Mouse (Mus musculus) inflammation-experienced regulatory T-cells, adult 6 months (primary cell): ENCODE measurements at regions not wholly inside any gene's neighbourhood (a gene's known extent, or its start where the extent isn't known, plus 50 kb on each side); places are given as distances from the start of the nearest gene placed in this dataset.

ENCODE experiments used
- ATAC-seq: one replicate; pipeline ENCODE4 v1.8.0; 2017

DNA sequence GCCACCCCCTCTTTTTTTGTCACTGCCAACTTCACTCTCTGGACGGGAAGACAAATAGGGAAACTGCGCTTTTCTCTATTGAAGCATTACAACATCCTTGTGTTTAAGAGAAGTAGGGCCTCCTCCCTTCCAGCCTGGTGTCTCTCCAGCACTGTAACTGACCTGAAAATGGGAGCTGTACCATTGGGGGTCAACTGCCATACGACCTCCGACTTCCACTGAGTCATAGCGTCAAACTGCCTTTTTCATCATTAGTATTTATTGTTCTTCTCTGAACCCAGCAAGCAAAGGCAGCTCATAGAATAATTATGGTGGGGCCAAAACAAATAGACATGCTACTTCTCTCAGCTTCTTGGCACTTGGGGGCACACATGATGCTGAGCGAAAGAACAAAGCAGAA, 301.2 kb upstream of the Jag1 start:
- no peak for ATAC-seq

DNA sequence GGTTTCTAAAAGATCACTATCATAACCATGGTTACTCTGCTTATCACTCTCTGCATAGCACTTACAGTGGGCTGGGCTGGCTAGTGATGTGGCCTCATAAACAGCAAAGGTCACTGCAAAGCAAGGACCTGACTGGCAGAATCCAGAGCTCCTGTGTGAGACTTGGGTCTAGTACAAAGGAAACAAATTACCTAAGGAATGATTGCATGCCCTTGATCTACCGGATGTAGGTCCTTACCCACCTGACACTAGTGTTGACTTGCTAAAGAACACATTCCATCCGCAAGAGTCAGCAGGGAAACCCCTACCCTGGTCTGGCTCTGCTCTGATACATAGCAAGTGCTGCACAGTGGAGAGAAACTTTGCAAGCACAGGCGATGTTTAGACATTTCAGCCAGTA, 297.0 kb upstream of the Jag1 start:
- ATAC-seq: no peak

DNA sequence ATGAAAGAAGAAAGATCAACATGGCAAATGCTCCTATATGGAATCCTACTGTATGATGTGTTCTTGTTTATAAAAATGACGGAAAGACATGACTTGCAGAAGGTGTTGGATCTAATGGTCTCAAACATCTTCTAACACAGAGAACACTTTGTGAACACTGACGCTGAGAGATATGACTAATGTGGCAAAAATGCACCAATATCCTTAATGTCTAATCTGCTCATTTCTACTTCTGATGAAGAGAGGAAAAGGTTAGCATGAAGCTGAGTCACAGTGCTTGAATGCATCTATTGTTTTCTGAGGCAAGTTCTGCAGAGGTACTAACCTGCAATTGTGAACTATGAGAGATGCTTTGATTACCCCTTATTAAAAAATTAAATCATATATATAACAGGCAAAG, 293.2 kb upstream of the Jag1 start:
- no peak for ATAC-seq

DNA sequence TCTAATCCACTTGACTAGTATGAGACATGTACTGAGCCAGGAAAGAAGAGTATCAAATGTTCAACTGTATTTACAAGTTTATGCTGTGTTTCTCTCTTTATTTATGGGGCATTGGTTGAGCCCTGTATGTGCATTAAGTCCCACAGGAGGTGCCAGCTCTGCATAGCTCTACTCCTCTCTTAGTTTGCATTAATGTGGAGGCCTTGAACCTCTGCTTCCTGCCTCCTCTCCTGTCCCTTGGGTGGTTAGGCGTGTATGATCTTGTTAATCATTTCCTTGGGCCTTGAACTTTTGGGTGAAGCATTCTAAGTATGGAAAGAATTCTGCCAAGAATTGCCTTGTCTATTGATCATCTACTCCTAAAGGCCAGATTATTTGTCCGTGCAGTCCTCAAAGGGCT, 291.9 kb upstream of the Jag1 start:
- no peak for ATAC-seq

DNA sequence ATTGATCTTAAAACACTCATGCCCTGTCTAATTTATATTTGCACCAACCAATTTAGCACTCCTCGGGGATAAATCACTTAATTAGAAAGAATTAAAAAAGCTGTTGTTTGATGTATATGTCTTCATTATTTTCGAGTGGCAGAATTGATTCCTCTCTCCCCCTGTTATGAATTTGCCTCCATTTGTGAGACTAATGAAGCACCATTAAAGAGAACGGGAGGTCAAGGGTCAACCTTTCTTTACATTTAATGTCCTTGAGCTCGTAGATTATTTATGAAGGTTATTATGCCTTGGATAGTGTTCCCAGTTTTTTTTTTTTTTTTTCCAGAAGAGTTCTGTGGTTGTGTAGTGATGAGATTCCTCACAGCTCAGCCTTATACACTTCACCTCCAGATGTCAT, 277.0 kb upstream of the Jag1 start:
- ATAC-seq: no peak

DNA sequence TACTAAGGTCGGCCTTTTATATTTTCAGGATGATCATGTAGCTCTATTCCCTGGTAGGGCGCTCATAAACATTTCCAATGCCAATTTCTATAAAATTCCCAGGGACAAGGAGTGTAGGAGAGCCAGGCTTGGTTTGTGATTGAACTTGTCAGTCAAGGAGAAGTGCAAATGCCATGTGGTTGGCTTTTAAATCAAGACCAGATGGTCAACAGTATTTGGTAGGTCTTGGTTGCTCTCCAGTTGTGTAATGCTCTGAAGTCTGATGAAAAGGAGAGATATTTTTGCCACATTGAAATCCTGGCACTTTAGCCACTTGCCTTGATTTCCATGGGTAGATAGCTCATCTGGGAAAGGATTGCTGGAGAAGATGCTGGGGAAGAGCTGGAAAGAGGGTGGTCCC, 263.4 kb upstream of the Jag1 start:
- no peak for ATAC-seq

DNA sequence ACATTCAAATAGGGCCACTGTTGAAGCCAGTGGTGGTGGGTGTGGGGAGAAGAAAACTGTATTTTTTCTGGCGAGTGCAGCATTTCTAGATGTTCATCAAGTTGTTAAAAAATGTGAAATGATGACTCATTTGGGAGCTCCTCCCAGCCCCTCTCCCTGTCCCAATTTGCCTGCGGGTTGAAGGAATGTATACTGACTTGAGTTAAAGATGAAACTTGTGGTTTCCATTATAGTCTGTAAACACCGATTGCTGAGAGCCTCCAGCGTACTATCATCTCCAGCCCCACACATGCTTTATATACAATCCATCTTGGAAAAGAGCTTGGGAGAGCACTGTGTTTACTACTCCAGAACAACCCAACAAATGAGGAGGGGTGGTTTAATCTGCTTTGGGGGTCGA, 258.9 kb upstream of the Jag1 start:
- no peak for ATAC-seq

DNA sequence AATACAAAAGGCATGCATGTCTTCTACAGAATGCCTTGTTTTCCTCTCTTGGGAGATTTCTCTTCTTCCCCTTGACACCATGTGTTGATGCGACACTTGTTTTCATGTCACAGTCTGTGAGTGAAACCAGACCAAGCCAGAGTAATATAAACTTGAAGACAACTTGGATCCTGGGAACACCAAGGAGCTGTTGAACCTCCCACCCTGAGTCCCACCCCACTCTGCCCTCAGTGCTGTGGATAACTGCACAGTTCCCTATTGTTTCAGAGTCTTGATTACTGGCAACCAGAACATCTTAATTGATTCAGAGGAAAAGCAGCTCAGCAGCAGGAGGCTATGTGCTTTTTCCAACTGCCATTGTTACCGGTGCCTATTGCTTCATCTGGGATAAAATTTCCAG, 254.6 kb upstream of the Jag1 start:
- no peak for ATAC-seq

DNA sequence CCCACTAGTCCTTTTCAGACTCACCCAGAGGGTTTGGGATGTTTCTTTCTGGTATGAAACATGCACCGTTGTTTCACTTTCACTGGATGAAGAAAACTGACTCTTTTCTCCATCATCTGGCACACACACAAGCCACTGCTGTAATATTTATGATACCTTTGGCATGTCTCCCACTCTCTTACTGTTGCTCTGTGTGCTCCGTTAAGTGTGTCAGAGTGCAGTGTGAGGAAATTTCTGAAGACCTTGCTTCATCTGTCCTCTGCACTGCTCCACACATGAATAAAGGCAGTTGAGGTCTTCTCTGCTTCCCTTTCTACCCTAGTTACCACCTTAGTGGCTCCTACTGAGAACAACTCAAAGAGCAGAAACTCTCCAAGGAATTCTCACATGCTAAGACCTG, 246.6 kb upstream of the Jag1 start:
- no peak for ATAC-seq

DNA sequence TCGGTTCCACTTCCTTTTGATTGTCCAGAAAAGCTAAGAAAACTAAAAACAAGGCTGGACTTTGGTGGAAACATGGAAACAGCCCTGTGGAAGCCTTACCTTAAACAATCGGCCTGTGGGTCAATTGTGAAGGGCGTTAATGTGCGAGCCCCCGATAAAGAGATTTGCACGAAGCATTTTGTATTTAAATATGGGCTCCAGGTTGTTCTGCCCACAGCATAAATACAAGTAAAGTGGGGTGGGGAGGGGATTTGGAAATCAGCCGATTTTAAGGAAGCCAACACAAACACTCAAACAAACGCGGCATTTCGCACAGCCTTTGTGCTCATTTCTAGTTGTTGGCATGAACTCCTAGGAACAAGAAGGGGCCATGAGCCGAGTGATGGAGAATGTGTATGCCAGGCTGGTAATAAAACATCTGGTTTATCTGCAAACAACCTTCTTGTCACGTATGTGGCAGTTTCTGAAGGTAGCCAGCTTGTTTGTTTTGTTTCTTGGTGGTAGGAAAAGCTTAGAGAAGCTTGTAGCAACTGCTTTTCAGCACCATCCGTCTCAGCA, 240.8 kb upstream of the Jag1 start:
- ATAC-seq: no peak

DNA sequence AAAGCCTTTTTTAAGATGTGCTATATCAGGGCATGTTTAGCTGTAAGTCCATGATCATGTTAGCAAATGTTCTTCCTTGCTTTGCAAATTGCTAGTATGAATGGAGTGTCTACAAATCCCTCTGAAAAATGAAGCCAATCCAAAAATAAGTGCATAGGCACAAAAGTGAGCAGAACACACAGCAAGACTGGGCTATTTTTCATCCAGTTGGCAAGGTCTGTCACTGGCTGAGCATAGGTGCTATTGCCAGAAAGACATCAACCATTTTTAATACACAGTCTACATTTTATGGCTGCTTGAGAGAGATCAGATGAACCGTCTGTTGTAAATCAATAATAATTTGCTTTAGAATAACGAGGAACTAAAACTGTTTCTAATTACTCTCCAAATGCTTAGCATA, 227.3 kb upstream of the Jag1 start:
- ATAC-seq: no peak

DNA sequence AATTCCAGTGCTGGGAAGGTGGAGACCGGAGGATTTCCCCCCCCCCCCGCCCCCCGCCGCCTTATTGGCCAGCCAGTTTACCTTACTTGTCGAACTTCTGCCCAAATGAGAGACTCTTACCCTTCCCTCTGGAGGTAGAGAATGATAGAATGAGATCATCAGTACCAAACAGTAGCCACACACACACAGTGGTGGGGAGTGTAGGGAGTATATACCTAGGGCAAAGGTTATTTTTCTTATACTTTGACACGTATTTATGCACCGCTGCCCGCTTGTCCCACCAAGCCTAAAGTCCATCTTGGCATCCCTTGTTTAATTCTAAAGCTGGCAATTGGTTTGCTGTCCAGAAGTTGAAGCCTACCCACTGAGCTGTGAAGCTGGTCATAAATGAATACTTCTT, 213.6 kb upstream of the Jag1 start:
- no peak for ATAC-seq

DNA sequence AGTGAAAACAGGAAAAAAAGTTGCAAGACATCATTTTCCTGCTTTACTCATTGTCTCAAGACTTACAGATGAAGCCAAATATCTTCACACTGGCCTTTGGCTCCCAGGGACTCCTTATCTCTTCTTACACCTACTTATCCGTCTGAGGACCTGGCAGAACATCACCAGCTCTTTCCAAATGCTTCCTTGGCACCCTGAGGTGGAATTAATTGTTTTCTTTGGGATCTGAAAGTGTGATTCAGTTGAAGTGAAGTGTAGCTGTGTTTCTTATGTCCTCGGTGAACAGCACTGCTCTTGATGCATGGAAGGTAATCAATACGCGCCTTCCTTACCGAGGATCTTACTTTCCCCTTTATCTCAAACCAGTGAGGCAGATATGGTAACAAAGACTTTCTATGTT, 207.0 kb upstream of the Jag1 start:
- no peak for ATAC-seq

DNA sequence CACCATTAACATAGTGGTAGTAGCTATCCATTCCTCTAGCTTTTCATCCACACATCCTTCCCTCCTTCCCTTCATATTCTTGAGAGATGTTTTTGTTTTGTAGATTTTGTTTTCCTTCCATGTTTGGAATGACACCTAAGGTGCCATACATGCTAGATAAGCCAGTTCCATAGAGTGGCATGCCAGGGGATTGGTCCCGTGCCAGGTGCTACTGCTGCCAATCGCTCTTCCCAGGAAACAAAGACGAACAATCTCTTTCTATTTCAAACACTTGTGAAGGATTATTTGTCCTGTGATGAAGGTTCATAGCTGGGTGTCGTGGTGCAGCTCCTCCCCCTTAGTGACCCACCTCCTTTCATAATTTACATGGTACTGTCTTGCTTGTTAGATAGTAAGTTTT, 194.1 kb upstream of the Jag1 start:
- ATAC-seq: no peak

DNA sequence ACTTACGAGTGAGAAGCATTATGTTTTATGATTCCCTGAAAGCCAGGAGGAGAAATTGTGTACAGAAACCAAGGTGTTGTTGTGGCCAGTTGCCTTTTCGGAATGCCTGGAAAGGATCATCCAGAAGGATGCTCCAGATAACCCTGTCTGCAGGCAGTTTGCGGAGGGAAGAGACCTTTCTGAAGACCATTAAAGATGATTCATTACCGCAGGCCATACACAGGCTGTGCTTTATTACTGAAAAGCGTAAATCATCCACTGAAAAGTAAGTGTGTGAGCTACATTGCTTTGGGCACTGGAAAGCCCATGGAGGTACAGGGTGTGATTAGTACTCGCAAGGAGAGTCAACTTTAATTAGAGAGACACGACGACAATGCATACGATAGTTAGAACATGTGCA, 191.7 kb upstream of the Jag1 start:
- ATAC-seq: no peak

DNA sequence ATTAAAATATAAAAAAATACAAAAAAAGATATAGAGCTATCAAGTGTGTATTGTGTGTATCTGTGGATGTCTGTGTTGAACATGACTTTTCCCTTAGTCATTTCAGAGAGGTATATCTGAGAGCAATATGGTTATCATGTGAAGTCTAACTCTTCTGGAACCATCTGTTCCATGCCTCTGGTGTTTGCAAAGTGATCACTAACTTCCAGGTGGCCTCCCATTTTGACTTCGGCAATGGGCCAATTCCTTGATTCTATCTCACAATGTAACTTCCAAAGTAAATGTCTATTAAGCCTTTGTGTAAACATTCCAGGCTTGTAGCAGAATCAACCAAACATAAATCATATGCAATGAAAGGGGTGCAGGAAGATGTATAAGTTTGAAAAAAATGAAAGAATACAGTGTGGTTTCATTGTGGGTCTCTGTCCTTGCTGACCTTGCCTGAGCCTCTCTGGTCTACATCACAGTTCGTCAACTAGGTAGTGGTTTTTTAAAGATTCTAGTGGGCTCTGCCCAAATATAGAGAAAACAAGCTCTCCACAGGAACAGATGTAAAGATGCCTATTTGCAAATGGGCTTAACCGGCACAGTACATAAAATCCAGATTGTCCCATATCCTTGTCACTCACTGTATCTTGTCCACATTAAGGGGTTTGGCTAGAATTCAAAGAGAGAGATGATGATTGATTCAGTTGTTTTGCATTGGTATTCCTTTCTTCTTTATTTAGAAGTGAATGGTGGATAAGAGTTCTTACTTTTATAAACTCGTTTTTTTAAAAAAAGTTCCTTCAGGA, 185.2 kb upstream of the Jag1 start:
- no peak for ATAC-seq

DNA sequence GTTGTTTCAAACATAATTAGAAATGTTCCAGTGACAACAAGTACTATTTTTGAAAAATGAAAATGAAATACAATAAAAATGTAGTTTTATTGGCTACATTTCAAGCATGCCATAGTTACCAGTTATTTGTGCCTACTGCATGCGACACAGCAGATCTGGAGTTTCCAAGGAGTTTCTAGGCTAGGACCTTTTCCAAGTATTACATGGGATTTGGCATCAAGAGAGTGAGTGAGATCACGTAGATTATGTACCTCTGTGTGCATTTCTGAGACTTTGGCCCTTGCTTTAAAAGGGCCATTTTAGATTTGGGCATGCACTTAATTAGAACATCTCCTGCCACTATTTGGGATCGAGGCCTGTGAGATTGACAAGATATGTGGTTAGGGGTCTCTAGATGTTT, 172.8 kb upstream of the Jag1 start:
- ATAC-seq: no peak

DNA sequence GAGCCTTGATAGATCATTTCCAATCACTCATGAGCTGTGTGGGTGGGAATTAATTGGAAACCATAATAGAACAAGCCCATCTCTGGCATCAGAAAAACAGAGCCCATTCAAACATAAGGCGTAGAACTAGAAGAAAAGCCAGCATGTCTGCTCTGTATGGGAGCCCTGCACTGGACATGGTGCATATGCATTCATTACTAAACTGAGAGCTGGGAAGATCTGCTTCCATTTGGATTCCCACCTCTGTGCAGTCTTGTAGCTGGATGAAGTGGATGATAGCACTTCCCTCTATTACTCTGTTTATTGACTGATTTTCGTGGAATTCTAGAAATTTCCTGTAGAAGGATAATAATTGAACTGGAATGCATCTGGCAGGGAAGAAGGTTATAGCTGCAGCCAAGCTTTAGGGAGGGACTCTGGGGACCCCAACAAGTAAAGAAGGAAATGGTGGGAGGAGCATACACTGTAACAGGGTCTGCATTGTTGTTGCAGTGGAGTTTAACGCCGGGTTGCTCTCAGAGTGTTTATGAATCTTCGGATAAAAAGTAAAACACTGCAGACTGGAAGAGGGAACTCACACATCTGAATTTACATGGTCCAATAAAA, 155.2 kb upstream of the Jag1 start:
- no peak for ATAC-seq

DNA sequence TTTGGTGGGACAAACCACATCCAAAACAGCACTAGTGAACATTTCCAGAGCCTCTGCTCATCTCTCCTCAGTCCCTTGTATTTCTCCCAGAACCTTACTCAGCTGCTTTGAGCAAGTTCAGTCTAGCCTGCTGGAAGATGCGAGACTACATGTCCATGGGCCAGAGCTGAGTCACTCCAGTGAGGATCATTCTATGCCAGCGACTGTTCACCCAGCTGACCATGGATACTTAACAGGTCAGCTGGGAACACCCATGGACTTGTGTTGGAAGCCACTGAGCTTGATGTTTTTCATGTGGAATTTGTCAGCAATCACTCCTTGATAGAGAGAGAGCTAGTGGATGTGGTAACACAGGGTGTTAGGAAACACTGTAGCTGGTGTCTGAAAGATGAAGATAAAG, 146.5 kb upstream of the Jag1 start:
- no peak for ATAC-seq

DNA sequence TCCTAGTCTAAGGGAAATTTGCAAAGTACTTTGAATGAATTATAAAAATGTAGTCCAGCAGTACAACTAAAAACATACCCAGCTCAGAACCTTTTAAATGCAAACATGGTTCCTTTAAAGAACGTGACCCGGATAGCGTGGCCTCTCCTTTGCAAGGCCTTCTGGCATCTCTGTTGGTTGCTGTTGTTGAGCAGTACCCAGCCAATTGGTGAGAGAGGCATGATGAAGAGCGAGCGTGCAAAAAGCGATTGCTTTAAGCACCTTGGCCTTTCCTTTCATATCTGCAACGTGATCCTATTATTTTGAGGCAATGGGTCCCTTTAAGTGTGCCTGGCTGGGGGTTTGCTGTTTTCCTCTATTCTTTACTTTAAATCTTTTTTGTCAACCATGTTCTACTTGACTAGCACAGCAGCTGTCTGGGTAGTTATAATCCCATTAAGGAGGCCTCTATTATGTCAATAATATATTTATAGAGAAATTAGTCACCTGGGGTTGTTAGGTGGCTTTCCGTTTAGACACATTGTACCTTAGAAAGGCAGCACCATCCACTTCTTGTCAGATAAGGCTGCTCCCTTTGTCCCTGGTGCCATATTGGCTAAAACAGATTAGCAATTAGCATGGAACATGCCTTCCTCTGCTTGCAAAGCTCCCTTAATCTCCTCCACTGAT, 141.5 kb upstream of the Jag1 start:
- ATAC-seq: no peak

DNA sequence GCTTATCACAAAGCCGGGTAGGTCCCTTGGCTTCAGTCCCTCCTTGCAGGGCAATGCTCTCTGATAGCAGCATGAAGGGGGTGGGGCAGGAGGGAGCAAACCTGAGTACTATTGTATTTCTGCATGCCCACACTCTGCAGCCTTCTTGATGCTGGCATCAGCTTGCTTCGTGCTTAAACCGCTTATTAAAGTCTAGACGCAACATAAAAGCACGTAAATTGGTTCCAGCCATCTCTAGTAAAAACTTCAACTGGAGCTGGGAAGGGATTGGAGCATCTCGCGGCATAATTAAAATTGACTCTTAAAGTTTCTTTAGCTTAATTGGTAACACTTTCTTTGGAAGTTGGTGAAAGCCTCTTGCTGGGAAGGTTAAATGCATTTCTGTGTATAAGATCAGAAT, 131.5 kb upstream of the Jag1 start:
- ATAC-seq: no peak

DNA sequence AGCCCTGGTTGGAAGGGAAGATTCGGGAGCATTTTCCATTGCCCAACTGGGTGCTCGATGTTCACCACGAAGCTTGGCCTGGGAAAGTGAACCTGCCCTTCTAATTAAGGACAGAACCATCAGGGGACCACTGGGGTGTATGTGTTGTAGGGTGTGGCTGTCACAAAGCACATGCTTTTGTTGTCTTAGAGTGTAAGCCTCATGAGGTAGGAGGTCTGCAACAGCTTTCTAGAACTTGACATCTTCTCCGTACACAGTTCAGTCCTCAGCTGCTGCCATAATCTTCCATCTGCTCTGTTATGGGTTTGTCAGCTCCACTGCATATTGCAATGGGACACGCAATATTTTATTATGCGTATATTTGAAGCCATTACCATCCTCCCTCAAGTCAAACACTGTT, 127.9 kb upstream of the Jag1 start:
- ATAC-seq: no peak

DNA sequence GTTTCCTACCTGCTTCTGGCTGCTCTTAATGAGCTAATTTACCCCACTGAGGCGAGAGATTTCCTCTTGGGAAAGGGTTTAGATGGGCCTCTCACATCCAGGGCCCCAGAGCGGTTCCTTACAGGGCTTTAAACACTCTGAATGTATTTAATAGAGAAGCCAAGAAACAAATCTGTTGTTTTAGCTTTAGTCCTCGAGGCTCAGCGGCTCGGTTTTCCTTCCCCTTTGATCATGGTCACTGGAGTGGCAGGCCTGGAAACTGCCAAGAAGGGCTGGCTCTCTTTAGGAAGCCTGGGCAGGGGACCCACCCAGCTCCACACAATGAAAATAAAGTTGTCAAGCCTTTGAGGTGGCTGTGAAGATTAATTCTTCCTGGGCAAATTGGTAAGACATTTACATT, 127.5 kb upstream of the Jag1 start:
- no peak for ATAC-seq

DNA sequence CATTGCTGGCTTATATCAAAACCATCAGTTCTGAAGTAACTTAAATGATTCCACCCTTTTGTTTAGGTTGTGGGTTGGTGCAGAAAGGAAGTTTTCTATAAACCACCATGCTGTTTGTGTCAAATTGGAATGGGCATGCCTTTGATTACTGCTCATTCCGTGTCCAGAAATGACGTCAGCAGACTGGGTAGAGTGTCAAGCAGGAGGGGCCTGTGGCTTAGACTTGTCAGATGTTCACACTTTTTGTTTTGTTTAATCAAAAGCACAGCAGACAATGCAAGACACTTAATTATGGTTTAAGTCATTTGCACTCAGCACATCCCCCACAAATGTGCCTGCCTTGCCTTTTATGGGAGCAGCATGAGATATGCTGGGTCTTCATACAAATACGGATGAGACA, 120.5 kb upstream of the Jag1 start:
- ATAC-seq: no peak
